8 mouse cellular contexts compared by ENCODE assay signal in genomic region chr19:33380386-33380785, GRCm38 (mm10). TPM values are rescaled to one million over a fixed set of nuclear protein-coding genes. Genes with fewer than 3 reads are reported as not detected.
DNase-seq lines count a peak whose midpoint lies in the region; ATAC-seq and TF ChIP-seq lines count a peak whose summit lies in the region.

No protein-coding gene starts in this region.

- peak; percentile 68 for ATAC-seq in activated CD4-positive, CD25-positive, alpha-beta regulatory T cell, adult 4 months
- peak; percentile 71 for ATAC-seq in hindbrain, postnatal 0 days

- intact Hi-C loops in heart, postnatal 25 days (cut with DNase I) = loop anchor here (5.0 kb wide), 1 partner anchor 642 kb away; no protein-coding TSS in a partner anchor

- H3K4me1 ChIP-seq in hindbrain, postnatal 0 days (ENCODE audit: insufficient read depth, low read length) = no peaks in the 10 kb centered on the region

- 9% methylated on average over 3 of the region's 3 CpGs for WGBS in hindbrain, postnatal 0 days

- DNase-seq in heart, adult 8-10 months (ENCODE audit: low spot score) = peak; percentile 37
- no peak for DNase-seq in heart, postnatal 25 days (ENCODE audit: low spot score)
- DNase-seq in 3T3-L1 (ENCODE audit: low read depth, low spot score) = peak; percentile 84
- DNase-seq in hindbrain, postnatal 0 days (ENCODE audit: low spot score) = peak; percentile 87
- peak; percentile 33 for DNase-seq in retina, postnatal 7 days (ENCODE audit: low read depth, low spot score)
- DNase-seq in ovary, postnatal 36 days (ENCODE audit: low spot score) = no peak
- DNase-seq in testis, postnatal 14 days (ENCODE audit: low spot score) = no peak

- no peak overlapping the region for H3K4me3 ChIP-seq in hindbrain, postnatal 0 days (ENCODE audit: low read length)

- H3K36me3 ChIP-seq in hindbrain, postnatal 0 days (ENCODE audit: insufficient read depth, low read length) = no peaks in the 10 kb centered on the region

- H3K9me3 ChIP-seq in hindbrain, postnatal 0 days (ENCODE audit: low read length) = no peaks in the 10 kb centered on the region

- H3K27ac ChIP-seq in hindbrain, postnatal 0 days = no peak overlapping the region

- no peak overlapping the region for H3K4me2 ChIP-seq in hindbrain, postnatal 0 days (ENCODE audit: low read depth, low read length)

- H3K9ac ChIP-seq in hindbrain, postnatal 0 days (replicated peaks; ENCODE audit: low read length) = no peak overlapping the region

- H3K27me3 ChIP-seq in hindbrain, postnatal 0 days (ENCODE audit: insufficient read depth, low read length) = no peaks in the 10 kb centered on the region

- peak; percentile 72 for TF ChIP-seq CTCF in hindbrain, postnatal 0 days (IDR thresholded peaks at IDR 0.05; ENCODE audit: low read depth)

RNA-seq across cellular contexts. Expression of gene Rnls, which starts 11.7 kb away (rescaled TPM):
- total RNA-seq in heart, adult 8-10 months (2022) = 10 to 100 TPM; 12.7 to 13.9 (median 13.4) TPM
- total RNA-seq in heart, postnatal 25 days (2021) = 10 to 100 TPM; 15.3 to 18.0 TPM
- 1 to 10 TPM; 3.5 to 5.8 TPM for polyA plus RNA-seq in activated CD4-positive, CD25-positive, alpha-beta regulatory T cell, adult 4 months (2017; shearing (Covaris generic))
- total RNA-seq in hindbrain, postnatal 0 days (2014; rRNA removed) = 0.43 and 3.3 TPM in 2 replicates
- polyA plus RNA-seq in hindbrain, postnatal 0 days (2015; fragmentation: Nextera tagmentation; extraction: Ambion mirVana) = 9.8 and 12.3 TPM in 2 replicates

Comparison
In these comparisons a context has a peak if more than half of its experiments do, and no peak if none do; other contexts are left out.
1. DNase-seq: peak in heart, adult 8-10 months (single experiment), 3T3-L1 (single experiment), hindbrain, postnatal 0 days (single experiment) and retina, postnatal 7 days (single experiment); none in heart, postnatal 25 days (single experiment), ovary, postnatal 36 days (single experiment) and testis, postnatal 14 days (single experiment).